Mouse (Mus musculus): ENCODE data around the gene Figla. TPM values are rescaled to one million over a fixed set of nuclear protein-coding genes. Genes with fewer than 3 reads are reported as not detected.

Figla gene
- polyA plus RNA-seq, 2 experiments from 2014 or later: not detected

DNA sequence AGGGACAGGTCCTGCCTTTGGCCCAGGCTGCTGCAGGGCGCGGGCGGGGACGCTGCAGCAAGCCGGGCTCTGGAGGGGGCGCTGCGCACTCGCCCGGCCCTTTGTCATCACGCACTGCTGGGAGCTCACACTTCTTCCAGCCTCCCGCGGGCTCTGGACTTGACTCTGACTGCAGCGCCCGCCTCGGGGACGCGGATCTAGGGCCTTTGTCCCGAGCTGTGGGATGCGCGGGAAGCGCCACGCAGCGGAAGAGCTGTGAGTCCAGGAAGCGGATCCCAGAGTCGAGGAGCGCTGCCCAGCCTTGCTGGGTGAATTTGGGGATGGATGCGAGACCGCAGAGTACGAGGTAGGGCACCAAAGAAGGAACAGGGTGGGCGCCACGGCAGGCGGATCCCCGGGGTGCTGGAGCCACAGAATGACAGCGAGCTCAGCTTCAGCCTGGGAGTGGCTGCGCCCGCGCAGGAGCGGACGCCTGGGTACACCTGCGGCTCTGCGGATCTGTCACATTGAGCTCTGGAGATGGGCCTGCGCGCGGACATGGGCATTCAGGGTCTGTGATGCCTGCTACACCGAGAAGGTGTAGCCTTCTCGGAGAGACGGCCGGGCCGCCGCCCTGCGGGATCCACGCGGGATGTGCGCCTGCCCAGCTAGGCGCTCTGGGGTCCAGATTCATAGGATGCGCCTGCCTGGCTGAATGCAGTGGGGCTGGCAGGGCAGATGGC is 12.8 kb downstream of the Figla start, which contains the start of gene Add2:
Add2 (plus strand) TSS at position 81 of the 722 bp plus-strand sequence.
- no peak for ATAC-seq

DNA sequence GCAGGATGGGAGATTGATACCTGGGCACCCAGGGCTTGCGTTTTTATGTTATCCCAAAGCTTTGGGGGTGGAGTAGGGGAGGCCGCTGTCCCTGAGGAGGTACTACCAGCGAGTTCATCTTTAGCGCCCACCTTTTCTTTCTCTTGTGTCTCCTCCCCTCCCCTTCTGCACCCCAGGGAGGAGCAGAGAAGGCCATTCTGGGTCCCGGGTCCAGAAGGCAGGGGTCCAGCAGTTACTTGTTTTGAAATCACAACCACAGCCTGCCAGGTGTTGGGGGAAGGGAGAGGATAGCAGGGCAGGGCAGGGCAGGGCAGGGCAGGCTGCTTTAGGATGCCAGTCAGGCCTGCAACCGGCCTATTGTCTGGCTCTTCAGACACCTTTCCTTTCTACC is 13.3 kb downstream of the Figla start:
- no peak for ATAC-seq

DNA sequence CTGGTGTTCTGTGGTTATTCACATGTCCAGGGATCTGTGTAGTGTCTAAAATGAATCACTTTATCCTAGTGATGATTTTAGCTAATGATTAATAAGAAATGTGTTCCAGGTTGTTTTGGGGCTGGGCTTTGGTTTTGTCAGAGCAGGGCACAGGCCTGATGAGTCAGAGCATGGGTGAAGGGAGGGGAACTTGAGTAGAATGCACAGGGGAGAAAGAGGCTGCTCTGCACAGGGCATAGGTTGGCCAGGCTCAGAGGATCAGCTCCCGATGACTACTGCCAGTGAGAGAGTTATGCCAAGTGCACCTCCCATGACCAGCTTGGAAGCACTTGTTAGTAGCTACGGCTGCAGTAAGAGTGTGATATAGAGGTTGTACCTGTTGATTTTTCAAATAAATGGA is 15.6 kb downstream of the Figla start:
- ATAC-seq: no peak

DNA sequence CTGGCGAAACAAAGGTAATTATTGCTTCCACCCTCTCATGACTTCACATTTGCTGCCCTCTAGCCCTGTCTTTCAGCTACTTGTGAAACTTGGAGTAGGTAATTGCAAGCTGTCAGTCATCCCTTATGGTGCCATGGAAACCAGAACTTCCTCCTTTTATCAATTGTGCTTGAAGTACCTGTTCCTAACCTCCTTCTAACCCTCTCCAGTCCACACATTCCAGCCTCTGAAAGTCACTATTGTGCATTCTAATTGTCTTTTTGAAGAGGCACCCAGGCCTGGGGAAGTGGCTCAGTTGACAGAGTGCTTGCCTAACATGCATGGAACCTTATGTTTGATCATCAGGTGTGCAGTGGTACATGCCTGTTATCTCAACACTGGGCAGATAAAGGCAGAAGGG is 17.7 kb downstream of the Figla start:
- no peak for ATAC-seq

DNA sequence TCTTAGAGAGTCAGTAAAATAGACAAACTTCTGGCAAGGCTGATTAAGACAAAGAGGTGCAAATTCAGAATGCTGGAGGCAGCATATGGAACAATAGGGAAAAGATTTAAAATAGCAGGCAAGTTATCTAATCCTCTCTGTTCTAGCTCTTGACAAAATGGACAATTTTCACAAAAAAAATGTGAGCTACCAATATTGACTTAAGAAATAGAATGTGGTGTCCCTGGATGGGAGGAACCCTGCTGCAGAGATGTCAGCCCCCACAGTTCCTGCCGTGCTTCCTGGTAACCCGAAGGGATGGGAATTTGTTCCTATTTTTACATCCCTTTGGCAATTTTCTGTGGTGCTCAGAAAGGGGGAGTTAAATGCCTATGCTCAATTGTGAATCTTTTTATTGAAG is 22.9 kb downstream of the Figla start:
- ATAC-seq: no peak

DNA sequence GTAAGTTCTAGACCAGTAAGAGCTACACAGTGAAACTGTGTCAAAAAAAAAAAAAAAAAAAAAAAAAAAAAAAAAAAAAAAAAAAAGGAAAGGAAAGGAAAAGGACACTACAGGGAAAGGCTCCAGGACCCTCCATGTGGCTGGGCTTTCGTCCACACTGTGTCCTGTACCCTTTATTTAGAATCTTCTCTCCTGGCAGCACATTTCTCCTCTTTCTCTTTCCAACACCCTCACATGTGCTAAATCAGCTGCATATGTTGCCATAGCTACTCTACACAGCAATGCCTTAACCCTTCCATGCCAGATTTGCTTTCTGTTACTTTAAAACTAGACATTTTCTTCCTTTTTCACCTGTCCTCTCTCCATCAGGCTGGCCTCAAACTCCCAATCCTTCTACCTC is 24.2 kb downstream of the Figla start:
- ATAC-seq: no peak

DNA sequence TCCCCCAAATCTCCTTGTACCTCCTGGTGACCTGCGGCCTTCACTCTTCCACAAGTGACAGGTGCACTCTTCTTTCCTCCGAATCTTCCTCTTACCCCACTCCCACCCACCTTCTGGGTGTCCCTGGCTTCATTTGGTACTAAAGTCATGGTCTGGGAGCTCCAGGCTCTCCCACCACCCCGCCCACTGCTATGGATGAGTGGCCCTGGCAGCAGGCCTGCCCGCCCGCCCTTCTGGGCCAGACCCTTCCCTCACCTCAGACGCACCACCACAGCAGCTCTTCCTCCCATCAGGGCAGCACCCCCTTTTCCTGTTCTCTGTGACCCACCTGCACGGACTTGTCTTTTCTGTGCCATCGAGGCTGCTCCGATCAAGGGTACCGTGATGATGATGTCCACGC is 31.5 kb downstream of the Figla start:
- ATAC-seq: no peak

DNA sequence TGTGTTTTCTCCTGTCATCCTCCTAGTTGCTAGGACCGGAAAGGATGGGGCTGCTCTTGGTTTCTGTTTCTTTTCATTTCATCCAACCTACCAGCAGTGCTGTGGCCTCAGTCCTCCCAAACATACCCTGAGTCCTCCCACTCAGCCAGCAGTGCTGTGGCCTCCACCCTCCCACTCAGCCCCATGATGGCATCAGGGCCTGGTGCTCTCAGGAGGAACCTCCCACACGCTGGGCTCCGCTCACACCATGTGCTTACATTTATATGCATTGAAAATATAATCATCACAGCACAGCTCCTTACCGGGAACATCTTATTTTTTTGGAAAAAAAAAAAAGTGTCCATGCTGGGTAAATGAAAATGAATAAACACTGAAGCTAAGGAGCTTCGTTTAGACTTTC is 32.5 kb downstream of the Figla start:
- ATAC-seq: no peak

DNA sequence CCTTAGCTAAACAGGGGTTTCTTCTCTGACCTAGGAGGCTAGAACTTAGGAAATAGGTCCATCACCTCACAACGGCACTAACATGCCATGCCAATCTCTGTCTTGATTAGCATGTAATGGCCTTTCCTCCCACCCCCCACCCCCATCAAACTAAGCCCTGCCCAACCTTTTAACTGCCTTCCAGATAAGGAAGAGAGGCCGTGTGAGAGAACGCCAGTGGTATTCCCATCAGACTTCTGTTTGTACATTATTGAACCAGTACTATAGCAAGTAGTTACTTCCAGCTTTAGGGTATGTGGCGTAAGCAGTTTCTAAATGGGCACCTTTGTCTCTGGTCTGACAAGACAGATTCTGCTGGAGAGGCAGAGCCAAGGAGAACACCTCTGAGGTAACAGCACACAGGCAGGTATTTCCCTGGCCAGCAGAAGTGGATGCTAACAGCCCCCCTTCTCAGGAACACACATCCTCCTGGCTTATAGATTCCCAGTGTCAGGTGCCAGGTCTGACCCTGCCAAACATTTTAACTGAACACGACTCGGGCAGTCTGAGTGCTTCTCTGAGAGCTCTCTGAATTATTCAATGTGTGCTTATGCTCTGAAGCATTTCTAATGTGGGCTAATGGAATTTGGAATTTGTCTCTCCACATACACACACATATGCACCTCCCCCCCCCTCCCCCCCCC is 34.8 kb downstream of the Figla start:
- ATAC-seq: no peak

DNA sequence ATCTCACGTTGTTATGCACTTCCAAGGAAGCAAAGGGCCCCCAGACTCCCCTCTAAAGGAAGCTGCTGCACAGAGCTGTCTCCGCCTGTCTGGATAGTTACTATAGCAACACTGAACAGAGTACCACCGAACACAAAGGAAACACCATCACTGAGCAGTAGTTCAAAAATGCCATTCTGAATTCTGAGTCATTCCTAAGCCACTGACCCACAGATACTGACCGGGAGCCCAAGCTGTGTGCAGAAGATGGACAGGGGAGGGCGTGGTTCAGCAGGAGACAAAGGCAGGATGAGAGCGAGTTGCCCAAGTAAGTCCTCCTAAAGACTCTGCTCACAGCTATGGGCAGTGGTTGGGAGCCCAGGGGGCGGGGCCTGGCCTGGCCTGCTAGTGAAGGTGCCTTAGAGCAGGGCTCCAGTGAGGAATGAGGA is 36.1 kb downstream of the Figla start:
- no peak for ATAC-seq

DNA sequence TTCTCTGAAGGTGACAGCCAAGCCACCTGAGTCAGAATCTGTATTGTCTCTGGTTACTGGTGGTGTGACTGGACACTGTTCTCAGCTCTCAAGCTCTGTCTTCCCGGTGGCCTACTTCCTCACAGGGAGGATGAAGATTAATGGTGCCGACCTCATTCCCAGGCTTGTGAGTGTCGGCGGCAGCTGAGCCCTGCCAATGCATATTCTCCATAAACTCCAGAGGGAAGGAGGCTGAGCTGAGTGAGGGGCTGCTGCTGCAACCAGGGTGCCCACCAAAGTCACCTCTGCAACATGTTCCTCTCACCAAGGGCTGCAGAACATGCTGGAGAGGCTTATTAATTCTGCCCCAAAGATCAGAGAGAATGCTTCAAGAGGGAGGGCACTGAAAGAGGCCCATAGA is 36.6 kb downstream of the Figla start:
- no peak for ATAC-seq

DNA sequence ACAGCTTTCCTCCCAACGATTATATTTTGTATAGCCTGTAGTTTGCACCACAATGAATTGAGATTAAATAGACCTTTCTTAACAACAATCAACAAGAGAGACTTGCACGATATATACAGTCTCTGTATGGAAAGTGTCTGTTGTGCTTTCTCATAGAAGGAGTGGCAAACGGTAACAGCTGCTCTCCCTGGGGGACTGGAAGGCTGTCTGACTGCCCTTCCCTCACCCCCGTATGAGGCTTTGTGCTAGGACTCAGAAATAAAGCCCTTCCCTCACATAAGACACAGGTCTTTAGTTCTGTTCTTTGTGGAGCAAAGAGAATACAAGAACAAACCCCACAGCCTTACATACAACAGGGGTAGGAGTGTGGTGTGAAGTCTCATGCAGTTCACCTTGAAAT is 37.1 kb downstream of the Figla start:
- ATAC-seq: no peak

DNA sequence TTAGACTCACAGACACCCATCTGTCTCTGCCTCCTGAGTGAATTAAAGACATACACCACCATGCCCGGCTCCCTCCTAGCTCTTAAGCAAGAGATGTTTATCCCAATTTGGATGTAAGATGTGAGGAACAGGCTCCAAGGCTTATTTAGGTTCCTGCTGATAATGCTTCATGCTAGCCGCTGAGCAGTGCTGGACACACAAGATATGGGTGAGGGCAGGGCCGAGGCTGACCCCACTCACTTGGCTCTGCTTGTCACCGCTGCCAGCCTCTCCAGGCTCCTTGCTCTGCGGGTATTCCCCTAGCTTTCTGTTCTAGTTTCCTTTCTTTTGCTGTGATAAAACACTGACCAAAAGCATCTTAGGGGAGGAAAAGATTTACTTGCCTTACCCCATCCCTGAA is 37.6 kb downstream of the Figla start:
- ATAC-seq: no peak

DNA sequence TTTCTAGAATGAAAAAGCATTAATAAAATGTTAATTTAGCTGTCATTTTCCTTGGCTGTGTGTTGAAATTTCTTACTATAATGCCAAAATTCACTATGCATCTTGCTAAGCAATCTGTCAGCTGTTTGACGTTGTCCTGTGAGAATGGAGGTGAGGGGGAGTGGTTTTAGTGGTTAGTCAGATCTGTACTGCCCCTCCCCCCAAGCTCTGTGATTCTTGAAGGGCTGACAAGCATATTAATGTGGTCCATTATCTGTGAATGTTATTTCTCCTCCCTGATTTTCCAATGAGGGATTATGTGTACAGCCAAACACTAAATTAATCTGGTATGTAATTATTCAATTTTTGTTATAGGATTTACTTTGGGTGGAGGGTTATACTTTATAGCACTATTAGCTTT is 42.5 kb downstream of the Figla start:
- ATAC-seq: no peak

DNA sequence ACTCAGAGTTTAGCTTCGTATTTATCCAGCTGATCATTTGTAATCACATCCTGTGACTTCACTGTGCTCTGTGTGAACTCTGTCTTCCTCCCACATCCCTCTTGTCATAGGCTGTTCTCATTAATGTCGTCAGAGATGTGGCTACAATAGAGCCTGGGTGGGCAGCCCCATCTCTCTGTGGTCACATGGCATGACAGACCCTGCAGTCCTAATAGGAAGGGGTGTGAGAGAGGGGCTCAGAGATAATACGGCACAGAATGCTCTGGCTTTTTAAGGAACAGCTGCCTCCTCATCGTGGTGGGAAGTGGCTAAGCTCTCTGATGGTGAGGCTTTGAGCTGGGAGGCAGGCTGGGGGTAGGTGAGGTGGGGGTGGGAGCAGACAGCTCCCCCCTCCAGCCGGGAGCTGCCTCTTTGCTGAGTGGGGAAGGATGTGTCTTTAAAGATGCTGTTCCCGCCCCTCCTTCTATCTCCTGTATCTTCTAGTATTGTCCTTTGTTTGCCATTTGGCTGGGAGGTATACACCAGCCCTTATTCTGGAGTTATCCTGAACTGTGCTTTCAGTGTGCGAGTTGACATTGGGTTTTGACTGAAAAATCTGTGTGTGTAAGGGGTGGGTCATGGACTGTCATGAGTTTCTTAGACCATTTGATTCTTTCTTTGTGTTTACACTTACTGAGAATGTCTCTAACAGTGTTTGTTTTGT is 43.3 kb downstream of the Figla start:
- ATAC-seq: no peak

DNA sequence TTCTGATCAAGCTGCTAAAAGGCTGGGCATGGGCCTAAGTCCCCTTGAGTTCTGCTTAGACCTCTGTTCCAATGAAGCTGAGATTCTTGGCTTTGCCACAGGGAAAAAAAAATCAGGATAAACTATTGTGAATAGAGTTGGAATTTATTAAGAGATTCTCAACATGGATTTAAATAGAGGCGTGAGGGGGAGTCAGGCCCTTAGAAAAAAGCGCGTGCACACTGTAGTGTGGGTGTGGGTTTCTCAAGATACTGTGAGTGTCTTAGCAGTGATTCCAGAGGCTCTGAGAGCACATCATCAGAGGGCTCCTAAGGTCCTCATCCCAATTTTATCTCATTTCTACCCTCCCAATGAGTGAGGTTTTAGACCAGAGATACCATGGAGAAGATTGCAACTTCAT is 44.2 kb downstream of the Figla start:
- ATAC-seq: no peak

DNA sequence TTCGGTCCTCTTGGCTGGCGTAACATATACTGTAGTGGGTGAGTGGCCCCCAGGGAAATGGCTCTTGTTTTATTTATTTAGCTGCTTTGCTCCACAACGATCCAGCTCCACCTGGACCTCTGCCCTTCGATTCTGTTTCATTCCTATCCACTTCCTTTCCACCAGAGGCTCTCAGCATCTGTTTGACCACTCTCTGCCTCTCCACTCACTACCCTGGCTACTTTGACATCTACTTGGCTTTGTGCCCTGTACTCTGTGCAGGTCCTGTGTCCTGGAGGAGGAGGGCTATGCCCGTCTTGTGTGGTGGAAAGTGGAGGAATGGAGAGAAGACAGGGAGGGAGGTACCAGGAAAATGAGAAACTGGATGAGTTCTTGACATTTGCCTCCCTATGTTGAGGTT is 46.3 kb downstream of the Figla start:
- no peak for ATAC-seq

DNA sequence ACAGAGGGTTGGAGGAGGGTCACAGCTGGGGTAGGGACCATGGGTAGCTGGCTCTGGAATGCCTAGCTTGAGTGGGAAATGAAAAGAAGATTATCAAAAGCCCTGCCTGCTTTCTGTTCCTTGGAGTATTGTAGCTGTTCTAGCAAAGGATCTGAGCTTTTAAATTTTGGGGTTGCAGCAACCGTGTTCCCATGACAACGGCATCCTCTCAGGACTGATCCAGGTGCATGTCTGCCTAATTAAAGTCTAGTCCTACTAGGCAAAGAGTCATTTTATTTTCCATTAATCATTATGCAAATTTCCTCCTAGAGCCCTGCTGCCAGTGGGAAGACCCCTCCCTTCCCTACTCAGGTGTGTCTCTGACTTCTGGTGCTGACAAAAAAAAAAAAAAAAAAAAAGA is 46.7 kb downstream of the Figla start:
- no peak for ATAC-seq

DNA sequence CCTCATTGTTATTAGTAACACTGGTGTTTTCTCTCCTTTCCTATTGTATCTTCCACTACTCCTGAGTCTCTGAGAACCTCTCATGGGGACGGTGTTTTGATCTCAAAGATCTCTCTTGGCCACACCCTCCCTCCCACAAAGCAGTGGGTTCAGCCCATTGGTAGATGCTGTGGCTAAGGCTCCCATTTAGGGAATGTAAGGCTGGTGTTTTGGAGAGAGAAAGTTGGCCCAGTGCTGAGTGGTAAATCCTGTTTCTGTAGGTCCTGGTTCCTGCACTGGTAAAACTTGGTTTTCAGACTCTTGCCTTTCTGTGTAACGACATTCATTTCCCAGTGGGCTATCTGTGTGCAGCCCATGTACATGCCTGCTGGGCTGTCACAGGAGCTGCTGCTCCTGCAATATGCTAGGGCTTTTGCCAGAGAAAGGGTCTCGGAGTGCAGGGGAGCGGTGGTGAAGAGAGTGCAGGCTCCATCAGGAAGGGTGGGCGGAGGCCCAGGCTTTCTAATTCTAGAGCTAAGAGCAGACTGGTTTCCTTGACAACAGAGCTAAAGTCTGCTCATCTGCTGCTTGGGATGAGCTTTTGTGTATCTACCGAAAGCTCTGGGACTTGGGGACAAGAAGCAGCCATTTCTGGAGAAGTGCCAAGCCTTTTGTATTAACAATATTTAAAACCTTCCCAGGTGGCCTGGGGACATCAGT is 48.5 kb downstream of the Figla start:
- no peak for ATAC-seq

DNA sequence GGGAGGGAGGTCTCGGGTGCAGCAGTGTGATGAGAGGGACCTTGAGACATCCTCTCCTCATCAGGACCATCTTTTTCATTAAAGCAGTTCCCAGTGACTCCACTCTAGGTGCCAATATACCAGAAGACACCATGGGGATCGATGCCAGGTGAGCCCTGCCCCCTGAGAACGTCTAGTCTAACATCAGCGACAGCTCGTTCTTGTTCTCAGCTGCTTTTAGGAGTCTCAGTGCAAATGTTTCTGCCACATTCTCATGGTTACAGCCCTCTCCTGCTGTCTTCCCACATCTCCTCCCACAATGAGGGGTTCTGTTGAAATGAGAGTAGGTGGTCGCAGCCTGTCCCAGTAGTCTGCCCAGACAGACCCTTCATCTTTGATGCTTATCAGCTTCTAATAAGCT is 50.8 kb downstream of the Figla start:
- ATAC-seq: no peak

DNA sequence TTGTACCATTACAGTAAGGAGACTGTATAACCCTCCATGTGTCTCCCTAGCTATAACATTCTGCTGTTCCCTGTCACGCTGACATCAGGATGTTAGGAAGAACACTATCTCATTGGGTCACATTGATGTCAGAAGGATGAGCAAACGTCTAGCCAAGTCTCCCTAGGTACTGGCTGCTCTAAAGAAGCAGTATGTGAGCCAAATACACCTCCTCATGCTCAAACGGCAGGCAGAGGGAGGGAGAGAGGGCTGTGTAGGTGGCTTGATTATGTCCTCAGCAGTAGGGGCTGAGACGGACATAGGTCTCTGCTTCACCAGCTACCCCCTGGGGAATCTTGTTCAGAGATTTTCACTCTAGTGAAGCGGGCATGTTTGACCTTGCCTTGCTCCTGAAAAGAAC is 51.2 kb downstream of the Figla start:
- no peak for ATAC-seq

DNA sequence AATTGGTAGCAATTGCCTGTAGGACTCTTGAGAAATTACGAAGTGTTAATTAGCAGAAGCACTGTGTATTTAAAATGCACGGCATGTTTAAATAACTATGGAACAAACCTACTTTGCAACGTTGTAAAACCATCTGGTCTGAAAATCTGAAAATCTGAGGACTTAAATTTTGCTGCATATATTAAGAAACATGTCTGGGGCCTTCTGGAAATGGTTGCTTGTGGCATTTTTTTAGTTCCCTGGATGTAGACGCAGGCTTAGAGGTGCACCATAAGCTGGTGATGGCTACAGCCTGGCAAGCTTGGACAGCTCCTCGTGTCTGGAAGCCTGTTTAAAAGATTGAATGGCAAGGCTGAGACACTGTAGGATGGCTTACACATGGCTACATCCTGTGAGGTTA is 53.0 kb downstream of the Figla start:
- ATAC-seq: no peak

DNA sequence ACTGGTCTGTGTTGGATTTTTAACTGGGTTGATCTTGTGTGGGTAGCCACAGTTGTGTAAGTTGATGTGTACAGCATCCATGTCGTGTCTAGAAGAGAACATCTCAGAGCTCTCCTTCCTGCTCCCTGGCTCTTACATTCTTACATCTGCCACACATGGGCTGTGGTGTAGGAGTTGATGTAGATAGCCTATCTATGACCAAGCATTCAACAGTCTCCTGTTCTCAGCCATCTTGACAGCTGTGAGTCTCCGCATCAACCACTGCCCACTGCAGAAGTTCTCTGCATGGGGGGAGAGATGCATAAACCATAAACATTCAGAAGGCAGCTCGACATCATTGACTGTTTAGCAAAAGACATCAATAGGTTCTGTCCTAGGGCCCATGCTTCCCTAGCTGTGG is 53.9 kb downstream of the Figla start:
- no peak for ATAC-seq

Measured in CD4-positive, CD25-positive, alpha-beta regulatory T cell, adult 4 months (primary cell).